Comparison of ENCODE assay signal across 16 mouse cellular contexts in genomic region chr7:51458757-51459156, GRCm38 (mm10). TPM values are rescaled to one million over a fixed set of nuclear protein-coding genes. Genes with fewer than 3 reads are reported as not detected.
DNase-seq lines count a peak whose midpoint lies in the region; TF ChIP-seq lines count a peak whose summit lies in the region.
"Had no signal": no experiment of that assay in that cellular context is flagged by ENCODE, and none has a peak within 500 bp of the region (broad histone marks: within the 10 kb centered on the region; RNA-seq: fewer than 3 reads in every experiment).

No protein-coding gene starts in this region.

- no peak overlapping the region for H3K27ac ChIP-seq in gastrocnemius, adult 2 months
- no peak overlapping the region for H3K27ac ChIP-seq in left cerebral cortex, adult 2 months
- H3K27ac ChIP-seq: embryonic facial prominence, embryonic 12.5 days; forebrain, embryonic 13.5 days; midbrain, embryonic 13.5 days; stomach, embryonic 15.5 days had no signal

- no peak overlapping the region for H3K4me3 ChIP-seq in gastrocnemius, adult 2 months
- no peak overlapping the region for H3K4me3 ChIP-seq in left cerebral cortex, adult 2 months
- H3K4me3 ChIP-seq: embryonic facial prominence, embryonic 12.5 days; forebrain, embryonic 13.5 days; midbrain, embryonic 13.5 days; stomach, embryonic 15.5 days had no signal

- intact Hi-C loops in gastrocnemius, adult 2 months (cut with DNase I), result no loop called here
- intact Hi-C loops in gastrocnemius, postnatal 36 days (cut with DNase I), result no loop called here
- intact Hi-C loops in left cerebral cortex, adult 2 months (cut with DNase I), result no loop called here

- peak; percentile 21; the same call in 1 of the 2 replicates for TF ChIP-seq CTCF in gastrocnemius, adult 2 months (IDR thresholded peaks at IDR 0.05)
- TF ChIP-seq CTCF in left cerebral cortex, adult 2 months (IDR thresholded peaks at IDR 0.05), result peak; percentile 45

- no peak for DNase-seq in gastrocnemius, adult 2 months
- DNase-seq in gastrocnemius, postnatal 36 days, result no peak
- no peak for DNase-seq in left cerebral cortex, adult 2 months (ENCODE audit: extremely low spot score in 1 of 2, low spot score in 2 of 2)
- no peak for DNase-seq in left cerebral cortex, adult 8-10 months (ENCODE audit: low spot score in 2 of 2)
- peak; percentile 10 for DNase-seq in 3T3-L1 (ENCODE audit: low read depth, low spot score)
- DNase-seq in R1 (ENCODE audit: low read depth, low spot score), result peak; percentile 20
- no peak for DNase-seq in frontal cortex, postnatal 25 days (ENCODE audit: low spot score in 2 of 2)
- no peak for DNase-seq in spleen, postnatal 4 days (ENCODE audit: low spot score in 2 of 2)
- DNase-seq: adrenal gland, postnatal 36 days; cerebellum, adult 11-12 months; heart, postnatal 10 days; lung, adult 18-20 months had no signal

RNA-seq across cellular contexts. Expression of gene Ano5, which starts 52.1 kb away (rescaled TPM):
- 100 to 1,000 TPM; 110 to 144 TPM for total RNA-seq in gastrocnemius, adult 2 months (2021)
- 100 to 1,000 TPM; 106 to 109 TPM for total RNA-seq in gastrocnemius, postnatal 36 days (2021)
- under 1 TPM; 0.51 to 0.72 TPM for total RNA-seq in left cerebral cortex, adult 2 months (2021)
- 1 to 10 TPM in 1 of 4 experiments, under 1 TPM in 3; 0.78 to 1.2 (median 0.82) TPM for total RNA-seq in left cerebral cortex, adult 8-10 months (2022)

Comparison
In these comparisons a context has a peak if more than half of its experiments do, and no peak if none do; other contexts are left out.
1. DNase-seq: peak in 3T3-L1 (single experiment) and R1 (single experiment); none in gastrocnemius, adult 2 months (single experiment), gastrocnemius, postnatal 36 days (0 of 2), left cerebral cortex, adult 2 months (0 of 2), left cerebral cortex, adult 8-10 months (0 of 2), frontal cortex, postnatal 25 days (0 of 2) and spleen, postnatal 4 days (0 of 2).
2. RNA of gene Ano5, which starts 52.1 kb away (total RNA-seq): 110 to 144 TPM in gastrocnemius, adult 2 months and 106 to 109 TPM in gastrocnemius, postnatal 36 days; 0.78 to 1.2 TPM in left cerebral cortex, adult 8-10 months and 0.51 to 0.72 TPM in left cerebral cortex, adult 2 months; every median in the first group is over 10 times any median in the second.